Mouse (Mus musculus): ENCODE measurements at regions not wholly inside any gene's neighbourhood (a gene's known extent, or its start where the extent isn't known, plus 50 kb on each side); places are given as distances from the start of the nearest gene placed in this dataset.

GRCm38 (mm10) chr12:10874589-10875554, 276.0 kb downstream of the Kcns3 start:
- WGBS, result 19% methylated on average over 9 of the region's 9 CpGs
- H3K27me3 ChIP-seq (ENCODE audit: control insufficient read depth, insufficient read depth, low read length), result no peaks in the 10 kb centered on the region
- H3K9ac ChIP-seq (replicated peaks; ENCODE audit: low read length), result no peak overlapping the region
- no peaks in the 10 kb centered on the region for H3K36me3 ChIP-seq (ENCODE audit: control insufficient read depth, insufficient read depth, low read length)
- DNase-seq (peak; percentile 61), ATAC-seq (ENCODE audit: low FRiP score, low TSS enrichment) (peak; percentile 53)
- peaks cover 8% of the 10 kb centered on the region for H3K4me1 ChIP-seq (ENCODE audit: control insufficient read depth, insufficient read depth, low read length)
- no peak overlapping the region for H3K4me3 ChIP-seq (replicated peaks; ENCODE audit: low read depth, low read length)
- H3K27ac ChIP-seq (replicated peaks; ENCODE audit: low read depth, low read length), result no peak overlapping the region
- H3K9me3 ChIP-seq (ENCODE audit: control insufficient read depth, low read length), result no peaks in the 10 kb centered on the region
- H3K4me2 ChIP-seq (ENCODE audit: low read length), result no peak overlapping the region

- 77% methylated on average over 4 of the region's 4 CpGs for WGBS
- ATAC-seq (ENCODE audit: low FRiP score, low TSS enrichment), result no peak
- no peak for DNase-seq
These were observed 277.0 kb downstream of the Kcns3 start for GRCm38 (mm10) chr12:10873716-10874401.

GRCm38 (mm10) chr12:10867674-10868635, 282.9 kb downstream of the Kcns3 start:
- no peak overlapping the region for H3K4me3 ChIP-seq (replicated peaks; ENCODE audit: low read depth, low read length)
- no peak overlapping the region for H3K9ac ChIP-seq (replicated peaks; ENCODE audit: low read length)
- H3K4me1 ChIP-seq (ENCODE audit: control insufficient read depth, insufficient read depth, low read length), result no peaks in the 10 kb centered on the region
- H3K4me2 ChIP-seq (ENCODE audit: low read length), result no peak overlapping the region
- H3K27ac ChIP-seq (replicated peaks; ENCODE audit: low read depth, low read length), result peak overlapping the region; percentile 20; the same call in 1 of the 2 replicates
- no peaks in the 10 kb centered on the region for H3K27me3 ChIP-seq (ENCODE audit: control insufficient read depth, insufficient read depth, low read length)
- H3K9me3 ChIP-seq (ENCODE audit: control insufficient read depth, low read length), result no peaks in the 10 kb centered on the region
- ATAC-seq (ENCODE audit: low FRiP score, low TSS enrichment), result peak; percentile 29; the same call in 1 of the 2 replicates
- no peaks in the 10 kb centered on the region for H3K36me3 ChIP-seq (ENCODE audit: control insufficient read depth, insufficient read depth, low read length)
- WGBS, result 73% methylated on average over 15 of the region's 15 CpGs
- peak; percentile 20 for DNase-seq

More at GRCm38 (mm10) chr12:10873716-10874401, 277.0 kb downstream of the Kcns3 start:
- H3K4me3 ChIP-seq (replicated peaks; ENCODE audit: low read depth, low read length), result no peak overlapping the region
- no peak overlapping the region for H3K27ac ChIP-seq (replicated peaks; ENCODE audit: low read depth, low read length)
- H3K36me3 ChIP-seq (ENCODE audit: control insufficient read depth, insufficient read depth, low read length), result no peaks in the 10 kb centered on the region
- H3K9ac ChIP-seq (replicated peaks; ENCODE audit: low read length), result no peak overlapping the region
- no peaks in the 10 kb centered on the region for H3K27me3 ChIP-seq (ENCODE audit: control insufficient read depth, insufficient read depth, low read length)
- H3K4me2 ChIP-seq (ENCODE audit: low read length), result no peak overlapping the region
- H3K4me1 ChIP-seq (ENCODE audit: control insufficient read depth, insufficient read depth, low read length), result peaks cover 8% of the 10 kb centered on the region
- no peaks in the 10 kb centered on the region for H3K9me3 ChIP-seq (ENCODE audit: control insufficient read depth, low read length)

DNA sequence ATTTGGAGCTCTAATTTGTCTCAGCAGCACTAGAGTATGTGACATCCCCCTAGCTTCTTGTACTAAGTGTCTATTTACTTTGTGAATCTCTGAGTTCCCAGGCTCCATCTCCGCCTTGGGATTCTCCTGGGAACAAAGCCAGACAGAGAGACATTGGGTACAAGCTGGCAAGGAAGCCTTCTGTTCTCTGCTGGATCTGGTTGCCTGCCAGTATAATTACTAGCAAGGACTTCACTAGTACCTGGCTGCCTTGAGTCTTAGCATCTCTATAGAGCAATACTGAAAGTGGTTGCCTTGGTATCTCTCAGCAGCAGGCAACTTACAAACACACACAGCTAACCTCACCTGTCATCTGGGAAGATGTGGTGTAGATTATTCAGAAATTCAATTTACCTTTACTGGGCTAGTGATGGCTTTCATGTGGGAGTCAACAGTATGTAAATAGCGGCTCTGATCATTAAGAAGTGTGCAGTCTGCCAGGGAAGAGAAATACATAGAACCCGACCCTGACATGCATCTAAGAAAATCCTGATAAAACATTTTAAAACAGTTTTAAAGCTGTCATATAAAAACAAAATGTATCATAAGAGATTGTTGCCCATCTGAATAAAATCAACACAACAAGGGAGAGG, 283.8 kb downstream of the Kcns3 start:
- no peaks in the 10 kb centered on the region for H3K27me3 ChIP-seq (ENCODE audit: control insufficient read depth, insufficient read depth, low read length)
- H3K4me2 ChIP-seq (ENCODE audit: low read length), result no peak overlapping the region
- ATAC-seq (ENCODE audit: low FRiP score, low TSS enrichment), result no peak
- DNase-seq, result peak; percentile 23
- H3K9me3 ChIP-seq (ENCODE audit: control insufficient read depth, low read length), result no peaks in the 10 kb centered on the region
- 74% methylated on average over 3 of the region's 3 CpGs for WGBS
- no peaks in the 10 kb centered on the region for H3K36me3 ChIP-seq (ENCODE audit: control insufficient read depth, insufficient read depth, low read length)
- H3K4me3 ChIP-seq (replicated peaks; ENCODE audit: low read depth, low read length), result no peak overlapping the region
- no peaks in the 10 kb centered on the region for H3K4me1 ChIP-seq (ENCODE audit: control insufficient read depth, insufficient read depth, low read length)
- no peak overlapping the region; the same call in 1 of the 2 replicates for H3K27ac ChIP-seq (replicated peaks; ENCODE audit: low read depth, low read length)
- no peak overlapping the region for H3K9ac ChIP-seq (replicated peaks; ENCODE audit: low read length)

DNA sequence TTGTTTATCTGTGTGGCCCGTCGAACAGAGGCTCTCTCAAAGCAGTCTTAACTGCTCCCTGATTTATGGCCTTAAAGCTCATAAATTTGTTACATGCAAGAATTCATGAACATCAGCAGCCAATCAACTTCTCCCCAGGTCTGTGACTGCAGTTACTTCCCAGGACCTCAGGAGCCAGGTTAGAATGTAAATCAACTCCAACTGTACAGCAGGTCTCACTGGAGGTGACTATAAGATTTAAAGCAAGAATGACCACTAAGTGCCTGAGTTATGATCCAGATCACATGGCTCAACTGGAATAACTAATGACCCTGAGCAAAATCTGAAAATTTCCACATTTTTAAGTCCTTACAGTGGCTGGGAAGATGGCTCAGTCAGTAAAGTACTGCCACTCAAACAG, 285.6 kb downstream of the Kcns3 start:
- Histone ChIP-seq H3K9me3 (ENCODE audit: control insufficient read depth, low read length) (no peaks in the 10 kb centered on the region), H3K4me3 (replicated peaks; ENCODE audit: low read depth, low read length) (no peak overlapping the region), H3K4me1 (ENCODE audit: control insufficient read depth, insufficient read depth, low read length) (no peaks in the 10 kb centered on the region), H3K9ac (replicated peaks; ENCODE audit: low read length) (no peak overlapping the region), H3K4me2 (ENCODE audit: low read length) (no peak overlapping the region), H3K27ac (replicated peaks; ENCODE audit: low read depth, low read length) (no peak overlapping the region), H3K27me3 (ENCODE audit: control insufficient read depth, insufficient read depth, low read length) (no peaks in the 10 kb centered on the region), H3K36me3 (ENCODE audit: control insufficient read depth, insufficient read depth, low read length) (no peaks in the 10 kb centered on the region)
- DNase-seq, result no peak
- no peak for ATAC-seq (ENCODE audit: low FRiP score, low TSS enrichment)
- WGBS, result 93% methylated on average over 2 of the region's 2 CpGs

GRCm38 (mm10) chr12:10820335-10820734, 330.5 kb downstream of the Kcns3 start:
- ATAC-seq (ENCODE audit: low FRiP score, low TSS enrichment), result no peak

GRCm38 (mm10) chr12:10818083-10818482, 332.8 kb downstream of the Kcns3 start:
- DNase-seq (no peak), ATAC-seq (ENCODE audit: low FRiP score, low TSS enrichment) (no peak)
- Histone ChIP-seq H3K4me3 (replicated peaks; ENCODE audit: low read depth, low read length) (no peak overlapping the region), H3K36me3 (ENCODE audit: control insufficient read depth, insufficient read depth, low read length) (no peaks in the 10 kb centered on the region), H3K4me2 (ENCODE audit: low read length) (no peak overlapping the region), H3K27ac (replicated peaks; ENCODE audit: low read depth, low read length) (no peak overlapping the region), H3K9ac (replicated peaks; ENCODE audit: low read length) (no peak overlapping the region), H3K4me1 (ENCODE audit: control insufficient read depth, insufficient read depth, low read length) (no peaks in the 10 kb centered on the region), H3K27me3 (ENCODE audit: control insufficient read depth, insufficient read depth, low read length) (no peaks in the 10 kb centered on the region), H3K9me3 (ENCODE audit: control insufficient read depth, low read length) (no peaks in the 10 kb centered on the region)
- 62% methylated on average over 2 of the region's 2 CpGs for WGBS

More at GRCm38 (mm10) chr12:10820335-10820734, 330.5 kb downstream of the Kcns3 start:
- Histone ChIP-seq H3K9ac (replicated peaks; ENCODE audit: low read length) (no peak overlapping the region), H3K4me2 (ENCODE audit: low read length) (no peak overlapping the region), H3K9me3 (ENCODE audit: control insufficient read depth, low read length) (no peaks in the 10 kb centered on the region), H3K4me1 (ENCODE audit: control insufficient read depth, insufficient read depth, low read length) (no peaks in the 10 kb centered on the region), H3K36me3 (ENCODE audit: control insufficient read depth, insufficient read depth, low read length) (no peaks in the 10 kb centered on the region), H3K4me3 (replicated peaks; ENCODE audit: low read depth, low read length) (no peak overlapping the region), H3K27ac (replicated peaks; ENCODE audit: low read depth, low read length) (no peak overlapping the region), H3K27me3 (ENCODE audit: control insufficient read depth, insufficient read depth, low read length) (no peaks in the 10 kb centered on the region)
- 89% methylated on average over 2 of the region's 2 CpGs for WGBS
- no peak for DNase-seq

- H3K27ac ChIP-seq (replicated peaks; ENCODE audit: low read depth, low read length), result no peak overlapping the region
- no peak overlapping the region for H3K4me3 ChIP-seq (replicated peaks; ENCODE audit: low read depth, low read length)
- H3K27me3 ChIP-seq (ENCODE audit: control insufficient read depth, insufficient read depth, low read length), result no peaks in the 10 kb centered on the region
- DNase-seq (no peak), ATAC-seq (ENCODE audit: low FRiP score, low TSS enrichment) (no peak)
- no peak overlapping the region for H3K4me2 ChIP-seq (ENCODE audit: low read length)
- H3K4me1 ChIP-seq (ENCODE audit: control insufficient read depth, insufficient read depth, low read length), result no peaks in the 10 kb centered on the region
- no peaks in the 10 kb centered on the region for H3K36me3 ChIP-seq (ENCODE audit: control insufficient read depth, insufficient read depth, low read length)
- 78% methylated on average over 2 of the region's 2 CpGs for WGBS
- no peaks in the 10 kb centered on the region for H3K9me3 ChIP-seq (ENCODE audit: control insufficient read depth, low read length)
- no peak overlapping the region for H3K9ac ChIP-seq (replicated peaks; ENCODE audit: low read length)
These were observed 333.3 kb downstream of the Kcns3 start for GRCm38 (mm10) chr12:10817516-10817915.
